Mouse (Mus musculus) lung, postnatal 36 days (tissue): ENCODE results near the gene A930002H24Rik.

ENCODE experiments used
- DNase-seq: peaks from one replicate; pipeline ENCODE4 v3.0.0; 2022; ENCODE audit warnings: mixed read lengths

A930002H24Rik gene

DNA sequence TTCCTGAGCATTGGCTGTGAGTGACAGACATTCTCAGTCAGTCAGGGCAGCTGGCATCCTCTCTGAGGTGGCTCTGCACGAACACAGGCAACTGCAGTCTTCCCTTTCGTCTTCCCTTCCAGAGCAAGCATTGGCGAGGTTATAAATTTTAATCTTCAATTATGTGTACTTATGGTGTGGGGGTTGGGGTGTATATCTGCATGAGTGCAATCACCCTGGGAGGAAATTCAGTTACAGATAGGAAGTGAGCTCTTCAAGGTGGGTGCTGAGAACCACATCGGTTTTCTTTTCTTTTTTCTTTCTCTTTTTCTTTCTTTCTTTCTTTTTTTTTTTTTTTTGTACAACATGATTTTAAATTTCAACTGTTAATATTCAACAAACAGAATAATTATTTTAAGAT lies 32.0 kb downstream of the A930002H24Rik start:
- DNase-seq, result no peak

- peak; percentile 4 for DNase-seq
Measured at GRCm38 (mm10) chr17:63828561-63829332, 34.8 kb downstream of the A930002H24Rik start.

DNA sequence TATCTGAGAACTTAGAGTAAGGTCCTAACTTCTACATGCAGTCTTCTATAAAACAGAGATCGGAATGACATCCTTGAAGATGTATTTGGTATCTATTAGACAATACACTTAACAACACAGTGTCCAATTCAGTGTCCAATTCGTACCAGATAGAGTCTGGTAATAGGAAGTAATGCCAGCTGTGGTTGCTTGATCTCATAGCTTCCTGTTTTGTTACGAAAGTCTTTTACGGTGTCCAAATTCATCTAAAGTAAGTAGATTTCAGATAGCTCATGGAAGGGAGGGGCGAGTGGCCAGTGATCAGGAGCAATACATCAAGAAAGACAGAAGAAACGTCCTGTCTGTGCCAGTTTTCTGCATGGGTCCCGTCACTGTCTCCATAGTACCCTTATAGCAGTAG lies 36.8 kb downstream of the A930002H24Rik start:
- no peak for DNase-seq

- DNase-seq, result no peak
Measured at GRCm38 (mm10) chr17:63826196-63826595, 37.4 kb downstream of the A930002H24Rik start.

DNA sequence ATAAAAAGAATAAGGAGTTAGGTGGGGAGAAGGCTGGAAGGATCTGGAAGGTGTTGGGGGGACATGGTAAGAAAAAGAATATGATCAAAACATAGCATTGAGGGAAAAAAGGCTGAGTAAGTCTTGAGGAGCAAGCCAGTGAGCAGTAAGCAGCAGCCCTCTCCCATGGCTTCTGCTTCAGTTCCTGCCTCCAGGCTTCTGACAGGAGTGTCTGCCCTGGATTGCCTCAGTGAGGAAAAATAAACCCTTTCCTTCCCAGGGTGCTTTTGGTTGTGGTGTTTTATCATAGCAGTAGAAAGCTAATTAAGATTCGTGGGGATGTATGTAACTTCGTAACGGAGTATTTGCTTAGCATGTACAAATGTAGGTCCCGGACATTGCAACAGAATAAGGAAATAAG lies 39.5 kb downstream of the A930002H24Rik start:
- no peak for DNase-seq

DNA sequence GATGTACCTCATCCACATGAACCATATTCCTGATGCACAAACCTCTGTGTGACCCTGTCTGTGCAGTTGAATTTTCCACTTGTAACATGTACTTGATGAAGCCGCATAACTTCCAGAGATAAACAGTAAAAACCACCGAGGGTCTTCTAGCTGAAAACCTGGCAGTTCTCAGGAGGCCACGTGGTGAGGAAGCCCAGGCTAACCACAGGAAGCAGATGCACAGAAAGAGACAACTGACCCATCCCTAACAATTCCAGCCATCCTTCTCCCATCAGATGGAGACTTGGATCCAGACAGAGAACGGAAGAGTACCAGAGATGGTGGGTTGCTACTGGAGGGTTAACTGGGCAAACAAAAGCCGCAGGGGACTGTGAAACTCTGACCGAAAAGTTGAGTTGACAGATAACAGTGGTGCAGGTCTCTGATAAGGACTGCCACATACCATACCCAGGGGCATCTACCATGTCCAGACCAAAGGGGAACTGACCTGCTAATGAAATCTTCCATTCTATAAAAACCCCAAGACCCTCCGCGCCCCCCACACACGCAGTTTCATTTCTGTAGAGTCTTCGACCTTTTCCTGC lies 45.1 kb downstream of the A930002H24Rik start:
- DNase-seq, result no peak

DNA sequence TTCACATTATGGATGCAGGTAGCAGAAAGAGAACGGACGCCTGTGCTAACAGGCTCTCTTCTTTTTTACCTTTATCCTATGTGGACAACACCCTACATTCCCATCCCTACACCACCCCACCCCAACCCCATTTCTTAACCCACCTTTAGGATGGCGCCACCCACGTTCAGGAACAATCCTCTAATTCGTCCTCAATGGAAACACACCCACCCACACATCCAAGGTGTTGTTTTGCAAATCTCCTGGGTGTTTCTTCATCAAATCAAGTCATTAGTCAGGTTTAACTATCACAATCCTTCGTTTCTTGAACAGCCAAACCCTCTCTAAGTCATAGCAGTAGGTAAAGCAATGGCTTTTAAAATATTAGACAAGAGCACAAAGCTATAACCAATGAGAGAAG lies 50.0 kb downstream of the A930002H24Rik start:
- no peak for DNase-seq
